Mouse (Mus musculus) G1E (cell line): ENCODE results near the gene Qprt.
A peak's percentile ranks its signal among the peaks of the same experiment; 100 is the strongest.

Experiments
- CTCF ChIP-seq: IDR thresholded peaks from 2 replicates; pipeline ENCODE4 v1.5.1; 2012; ENCODE audit warnings: low read depth, low read length, inconsistent platforms, mixed read lengths
- GATA1 ChIP-seq: IDR thresholded peaks from 2 replicates; pipeline ENCODE4 v1.6.1; 2012; ENCODE audit warnings: borderline replicate concordance, low read length, inconsistent platforms, mixed read lengths
- POLR2AphosphoS5 ChIP-seq: IDR thresholded peaks from 2 replicates; pipeline ENCODE4 v1.6.1; 2012; ENCODE audit warnings: low read depth, low read length, inconsistent platforms; ENCODE audit not compliant: insufficient replicate concordance

DNA sequence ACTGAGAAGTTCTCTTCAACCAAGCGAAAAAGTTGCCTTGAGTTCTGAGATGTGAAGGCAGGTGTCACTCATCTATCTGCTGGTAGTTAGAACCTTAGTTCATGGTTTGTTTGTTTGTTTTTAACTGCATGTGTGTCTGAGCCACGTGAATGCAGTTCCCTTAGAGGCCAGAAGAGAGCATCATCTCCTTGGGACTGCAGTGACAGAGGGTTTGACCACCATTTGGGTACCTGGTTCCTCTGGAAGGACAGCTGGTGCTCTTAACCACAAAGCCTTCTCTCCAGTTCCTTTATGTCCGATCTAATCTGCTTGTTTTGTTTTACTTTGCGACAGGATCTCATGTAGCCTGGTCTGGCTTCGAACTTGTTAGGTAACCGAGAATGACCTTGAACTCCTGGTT is 56.5 kb downstream of the Qprt start:
- TF ChIP-seq CTCF (0 out of 2 replicates have a peak, but pooled peaks have one; percentile 5), POLR2AphosphoS5 (no peak), GATA1 (no peak)
